Mouse (Mus musculus): Measurements from ENCODE around the gene 1700025G04Rik. TPM values are rescaled to one million over a fixed set of nuclear protein-coding genes. Genes with fewer than 3 reads are reported as not detected.

The 1700025G04Rik gene
- total RNA-seq, 1 experiment from 2014 or later: 21.8 TPM

DNA sequence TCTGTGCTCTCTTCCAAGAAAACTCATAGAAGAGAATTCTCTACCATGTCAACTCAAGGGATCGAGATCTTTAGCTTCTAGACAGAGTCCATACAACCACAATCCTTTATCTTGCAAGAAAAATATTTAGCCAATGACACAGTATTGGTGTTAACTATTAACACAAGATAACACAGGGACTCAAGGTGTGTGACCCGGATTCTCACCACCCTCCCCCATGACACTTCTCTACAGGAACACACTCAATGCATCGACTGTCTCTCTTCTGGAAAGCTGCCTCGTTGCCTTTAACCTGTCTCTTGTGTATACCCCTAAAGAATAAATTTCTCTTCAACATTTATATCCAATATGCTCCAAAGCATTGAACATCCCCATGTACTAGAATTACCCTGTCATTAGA is 52.3 kb downstream of the 1700025G04Rik start:
- no peak for ATAC-seq (replicated peaks; ENCODE audit: low read depth, poor library complexity, severe bottlenecking)

GRCm38 (mm10) chr1:152034766-152035165 is 55.2 kb downstream of the 1700025G04Rik start:
- ATAC-seq (replicated peaks; ENCODE audit: low read depth, poor library complexity, severe bottlenecking): no peak

- ATAC-seq (replicated peaks; ENCODE audit: low read depth, poor library complexity, severe bottlenecking): no peak
Measured at GRCm38 (mm10) chr1:152033731-152034130, 56.2 kb downstream of the 1700025G04Rik start.

DNA sequence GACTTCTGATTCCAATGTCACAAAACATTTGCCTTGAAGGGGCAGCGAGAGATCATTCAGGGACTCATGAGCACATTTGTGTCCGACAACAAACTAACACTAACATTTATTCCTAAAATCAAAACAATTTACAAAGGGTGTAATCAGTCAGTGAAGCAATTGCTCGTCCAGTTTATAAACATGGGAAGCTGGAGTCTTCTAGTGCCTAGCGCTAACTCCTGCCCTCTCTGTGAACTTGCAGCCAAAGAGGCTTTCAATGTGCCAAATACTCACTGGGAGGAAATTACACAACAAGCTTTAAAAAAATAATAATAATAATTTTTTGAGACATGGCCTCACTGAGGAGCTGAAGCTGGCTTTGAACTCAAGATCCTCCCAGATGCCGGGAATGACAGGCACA is 57.8 kb downstream of the 1700025G04Rik start:
- ATAC-seq (replicated peaks; ENCODE audit: low read depth, poor library complexity, severe bottlenecking): no peak

DNA sequence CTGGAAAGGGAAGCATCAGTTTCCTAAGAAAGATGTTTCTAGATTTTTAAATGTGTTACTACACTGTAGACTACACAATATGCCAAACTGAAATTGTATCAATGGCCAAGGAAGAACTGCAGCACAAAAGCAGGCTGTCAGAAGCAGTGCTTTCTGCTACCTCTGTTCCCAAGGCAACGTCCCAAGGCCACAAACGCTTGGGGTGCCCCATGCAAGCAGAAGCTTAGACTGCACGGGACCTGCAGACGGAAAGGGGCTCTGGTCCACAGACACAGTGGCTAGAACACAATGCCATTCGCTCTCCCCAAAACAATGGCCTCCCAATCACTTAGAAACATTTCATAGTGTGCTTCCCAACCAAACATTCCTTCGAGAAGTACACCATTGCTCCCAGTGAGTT is 59.4 kb downstream of the 1700025G04Rik start:
- ATAC-seq (replicated peaks; ENCODE audit: low read depth, poor library complexity, severe bottlenecking): no peak

DNA sequence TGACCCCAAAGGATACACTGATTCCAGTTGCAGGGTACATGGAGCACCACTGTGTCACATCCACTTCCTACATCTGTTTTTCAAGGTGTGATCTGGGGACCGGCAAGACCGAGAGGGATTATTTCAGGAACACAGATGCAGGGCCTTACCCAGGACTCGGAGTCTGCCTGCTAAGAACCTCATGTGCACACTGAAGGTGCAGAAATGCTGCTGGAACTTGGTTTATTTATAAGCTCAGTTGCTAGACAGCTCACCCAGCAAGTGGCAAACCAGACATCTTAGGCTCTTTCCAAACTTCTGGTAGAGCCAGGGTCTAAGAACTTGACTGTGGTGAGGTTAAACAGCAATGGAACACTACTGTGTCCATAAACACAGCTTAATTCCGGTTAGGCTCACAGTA is 61.2 kb downstream of the 1700025G04Rik start:
- no peak for ATAC-seq (replicated peaks; ENCODE audit: low read depth, poor library complexity, severe bottlenecking)

DNA sequence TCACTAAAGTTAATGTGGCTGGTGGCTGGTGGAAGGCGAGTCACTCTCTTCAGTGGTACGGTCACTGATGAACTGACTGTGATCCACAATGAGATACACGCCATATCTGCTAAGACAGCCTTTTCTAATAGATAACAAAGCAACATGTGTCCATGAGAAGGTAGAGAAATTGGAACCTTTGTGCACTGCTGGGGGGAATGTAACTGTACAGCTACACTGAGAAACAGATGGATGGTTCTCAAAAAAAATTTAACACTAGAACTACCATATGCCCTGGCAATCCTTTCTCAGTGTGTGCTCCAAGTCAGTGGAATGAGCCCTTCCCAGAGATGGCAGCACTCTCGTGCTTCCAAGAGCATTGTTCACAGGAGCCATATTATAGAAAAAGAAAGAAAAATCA is 63.2 kb downstream of the 1700025G04Rik start:
- ATAC-seq (replicated peaks; ENCODE audit: low read depth, poor library complexity, severe bottlenecking): no peak

GRCm38 (mm10) chr1:152025308-152025707 is 64.6 kb downstream of the 1700025G04Rik start:
- peak; percentile 28; the same call in 1 of the 2 replicates for ATAC-seq (replicated peaks; ENCODE audit: low read depth, poor library complexity, severe bottlenecking)

DNA sequence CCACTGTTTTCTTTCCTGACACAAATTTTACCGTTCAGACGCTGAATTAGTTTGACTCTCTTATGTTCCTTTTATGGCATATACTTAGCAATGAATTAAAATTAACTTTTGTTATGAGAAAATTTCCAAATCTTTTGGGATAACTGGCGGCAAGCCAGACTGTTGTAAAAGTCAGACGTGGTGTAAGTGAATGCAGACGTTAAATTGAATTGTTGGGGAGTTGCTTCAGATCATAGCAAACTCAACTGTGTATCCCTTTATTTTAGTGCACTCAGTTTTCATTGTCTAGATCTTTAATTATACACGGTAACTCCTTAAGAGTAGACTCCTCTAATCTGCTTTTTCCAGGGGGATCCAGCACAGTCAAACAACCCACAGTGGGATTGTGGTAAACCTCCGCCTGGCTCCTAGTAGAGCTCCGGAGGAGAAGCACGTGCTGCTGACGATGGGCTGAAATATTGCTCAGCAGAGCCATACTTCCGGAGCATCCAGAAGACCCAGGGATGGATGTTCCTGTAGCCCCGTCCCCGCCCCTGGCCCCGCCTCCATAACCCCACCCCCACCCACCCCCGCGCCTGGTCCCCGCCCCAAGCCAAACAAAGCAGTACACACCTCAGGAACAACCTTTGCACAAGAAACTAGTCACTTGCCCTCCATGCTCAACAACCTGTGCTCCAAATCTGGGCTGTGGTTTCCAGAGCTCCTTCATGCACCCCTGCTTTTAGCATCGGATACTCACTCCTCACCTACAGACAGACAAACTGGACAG is 65.7 kb downstream of the 1700025G04Rik start:
- ATAC-seq (replicated peaks; ENCODE audit: low read depth, poor library complexity, severe bottlenecking): no peak

DNA sequence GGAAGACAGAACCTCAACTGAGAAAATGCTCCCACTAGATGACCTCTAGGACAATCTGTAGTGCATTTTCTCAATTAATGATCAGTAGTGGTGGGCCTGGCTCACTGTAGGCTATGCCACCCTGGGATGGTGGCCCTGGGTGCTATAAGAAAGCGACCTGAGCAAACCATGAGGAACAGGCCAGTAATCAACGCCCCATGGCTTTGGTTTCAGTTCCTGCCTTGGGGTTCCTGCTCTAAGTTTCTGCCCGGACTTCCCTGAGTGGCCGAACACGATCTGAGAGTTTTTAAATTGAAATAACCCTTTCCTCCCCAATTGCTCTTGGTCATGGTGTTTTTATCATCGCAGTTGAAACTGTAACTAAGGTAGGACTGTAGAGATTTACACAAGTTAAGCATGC is 69.1 kb downstream of the 1700025G04Rik start:
- 0 out of 2 replicates have a peak, but pooled peaks have one; percentile 7 for ATAC-seq (replicated peaks; ENCODE audit: low read depth, poor library complexity, severe bottlenecking)

- ATAC-seq (replicated peaks; ENCODE audit: low read depth, poor library complexity, severe bottlenecking): no peak
Measured at GRCm38 (mm10) chr1:152020070-152020469, 69.9 kb downstream of the 1700025G04Rik start.

GRCm38 (mm10) chr1:152019196-152019595 is 70.7 kb downstream of the 1700025G04Rik start:
- ATAC-seq (replicated peaks; ENCODE audit: low read depth, poor library complexity, severe bottlenecking): peak; percentile 59

DNA sequence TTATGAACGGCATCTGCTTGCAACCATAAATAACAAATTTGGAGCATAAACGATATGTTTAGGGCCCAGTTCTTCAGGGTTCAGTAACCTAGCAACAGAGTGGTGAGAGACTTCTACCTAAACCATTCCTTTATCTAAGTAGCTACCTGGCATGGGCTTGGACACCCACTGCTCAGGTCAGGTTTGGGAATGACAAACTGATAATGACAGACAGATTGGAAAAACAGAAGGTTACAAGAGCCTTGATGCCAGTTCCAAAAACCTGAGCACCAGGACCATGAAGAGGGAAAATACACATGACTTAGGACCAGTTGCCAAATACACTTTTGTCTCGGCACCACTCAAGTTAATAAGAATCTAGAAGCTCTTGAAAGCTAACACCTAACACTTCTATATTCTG is 71.6 kb downstream of the 1700025G04Rik start:
- no peak for ATAC-seq (replicated peaks; ENCODE audit: low read depth, poor library complexity, severe bottlenecking)

DNA sequence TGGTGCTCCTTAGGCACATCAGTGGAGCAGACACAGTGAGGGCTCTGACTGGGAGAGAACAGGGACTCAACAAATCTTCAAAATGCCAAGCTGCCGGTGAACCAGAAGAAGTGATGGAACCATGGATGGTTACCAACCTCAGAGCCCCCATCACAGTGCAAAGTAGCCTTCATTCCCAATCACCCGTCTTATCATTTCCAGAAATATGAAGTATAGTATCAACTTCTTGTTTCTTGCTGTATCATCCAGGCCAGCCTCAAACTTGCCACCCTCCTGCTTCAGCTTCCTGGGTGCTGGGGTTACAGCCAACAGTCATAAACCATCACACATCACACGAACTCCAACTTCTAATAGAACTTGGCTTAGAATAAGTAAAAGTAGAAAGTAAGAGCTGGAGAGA is 73.3 kb downstream of the 1700025G04Rik start:
- no peak for ATAC-seq (replicated peaks; ENCODE audit: low read depth, poor library complexity, severe bottlenecking)

DNA sequence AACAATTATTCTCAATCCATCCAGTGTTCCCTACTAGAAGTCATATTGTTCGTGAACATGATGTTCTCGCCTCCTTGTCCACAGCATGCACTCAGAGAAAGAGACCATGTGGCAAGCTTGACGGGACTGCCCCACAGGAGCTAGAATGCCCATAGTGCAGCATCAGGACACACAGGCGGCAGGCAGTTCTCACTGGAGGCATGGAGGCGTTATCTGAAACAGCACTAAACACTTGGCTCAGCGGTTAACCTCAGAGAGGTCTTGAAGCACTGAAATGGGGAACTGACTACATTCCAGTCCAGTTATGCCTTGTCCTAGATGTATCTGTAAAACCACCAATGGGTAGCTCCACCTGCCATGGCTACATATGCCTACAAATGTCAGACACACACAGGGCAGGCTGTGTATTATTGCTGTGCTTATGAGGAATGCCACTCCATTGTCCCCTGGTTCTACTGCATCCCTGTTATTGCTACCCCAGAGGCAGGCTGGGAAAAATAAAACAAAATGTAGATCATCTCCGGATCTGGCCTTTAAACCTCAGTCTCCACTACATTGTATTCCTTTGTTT is 74.3 kb downstream of the 1700025G04Rik start:
- ATAC-seq (replicated peaks; ENCODE audit: low read depth, poor library complexity, severe bottlenecking): peak; percentile 92

DNA sequence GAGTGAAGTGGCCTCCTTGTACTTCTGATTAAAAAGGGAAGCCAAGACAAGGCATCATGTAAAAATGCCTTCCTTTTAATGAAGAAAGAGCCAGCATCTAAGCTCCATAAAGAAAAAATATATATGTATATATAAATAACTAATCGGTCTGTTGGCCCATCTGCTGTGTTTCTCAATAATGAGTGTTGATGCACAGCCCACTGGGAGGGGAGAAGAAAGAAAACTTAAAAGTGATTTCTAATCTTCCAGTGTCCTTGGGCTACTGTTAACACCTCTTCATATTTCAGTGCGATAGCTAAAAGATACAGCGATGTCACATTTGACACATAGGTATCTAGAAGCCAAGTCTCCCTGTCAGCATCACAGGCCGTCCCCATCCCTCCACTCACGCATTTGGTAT is 78.2 kb downstream of the 1700025G04Rik start:
- no peak for ATAC-seq (replicated peaks; ENCODE audit: low read depth, poor library complexity, severe bottlenecking)

DNA sequence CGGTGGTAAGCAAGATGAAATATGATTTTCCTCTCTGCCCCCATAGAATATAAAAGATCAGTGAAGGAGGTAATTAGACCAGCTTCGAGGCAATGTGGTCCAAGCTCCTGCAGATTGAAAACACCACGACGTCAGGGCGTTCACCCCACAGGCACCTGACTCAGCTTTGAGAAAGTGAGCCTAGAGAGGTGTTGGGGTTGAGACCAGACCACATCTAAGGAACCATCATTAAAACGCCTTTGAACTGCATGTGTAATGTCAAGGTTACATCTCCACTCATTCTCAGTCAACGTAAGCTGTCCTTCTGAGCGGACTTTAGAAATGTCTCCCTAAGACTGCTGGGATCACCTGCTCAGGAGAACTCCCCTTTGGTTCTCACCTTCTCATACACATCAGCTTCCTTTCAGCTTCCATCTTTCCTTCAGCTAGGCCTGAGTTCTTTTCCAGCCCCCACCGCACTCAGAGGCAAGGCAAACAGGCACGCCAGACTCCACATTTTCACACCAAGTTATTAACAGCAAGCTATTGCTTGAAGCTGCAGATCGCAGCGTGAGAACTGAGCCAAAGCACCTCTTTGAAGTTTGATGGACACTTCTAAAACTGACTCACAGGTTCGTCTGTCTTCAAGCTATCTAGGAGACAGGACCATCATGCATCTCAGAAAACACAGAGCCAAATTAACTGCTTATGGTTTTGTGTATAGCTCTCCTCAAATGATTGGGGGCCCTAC is 79.5 kb downstream of the 1700025G04Rik start:
- ATAC-seq (replicated peaks; ENCODE audit: low read depth, poor library complexity, severe bottlenecking): no peak

GRCm38 (mm10) chr1:152008473-152008991 is 81.4 kb downstream of the 1700025G04Rik start:
- peak; percentile 58 for ATAC-seq (replicated peaks; ENCODE audit: low read depth, poor library complexity, severe bottlenecking)

DNA sequence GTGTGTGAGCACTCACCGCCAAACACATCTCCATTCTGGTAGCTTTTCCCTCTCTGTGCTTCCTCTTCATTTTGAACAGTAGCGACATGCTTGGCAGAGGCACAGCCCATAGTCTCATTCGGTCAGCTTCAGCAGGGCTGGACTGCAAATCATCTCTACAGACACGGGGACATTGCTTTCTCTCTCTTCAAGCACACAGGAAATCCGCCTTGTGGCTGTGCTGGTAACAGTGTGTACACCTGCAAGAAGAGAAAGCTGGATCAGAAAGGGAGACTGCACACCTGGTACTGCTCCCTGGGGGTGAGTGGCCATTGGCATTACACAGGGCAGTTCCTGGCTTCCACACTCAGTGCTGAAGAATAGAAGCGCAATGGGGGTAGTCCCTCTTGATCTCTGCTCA is 83.4 kb downstream of the 1700025G04Rik start:
- ATAC-seq (replicated peaks; ENCODE audit: low read depth, poor library complexity, severe bottlenecking): no peak

GRCm38 (mm10) chr1:152004509-152004908 is 85.4 kb downstream of the 1700025G04Rik start:
- no peak for ATAC-seq (replicated peaks; ENCODE audit: low read depth, poor library complexity, severe bottlenecking)

GRCm38 (mm10) chr1:152000461-152000860 is 89.5 kb downstream of the 1700025G04Rik start:
- no peak for ATAC-seq (replicated peaks; ENCODE audit: low read depth, poor library complexity, severe bottlenecking)
